Mouse (Mus musculus) neural tube, embryonic 13.5 days (tissue): ENCODE results near the gene Ngfr. TPM values are rescaled to one million over a fixed set of nuclear protein-coding genes. Genes with fewer than 3 reads are reported as not detected.
A peak's percentile ranks its signal among the peaks of the same experiment; 100 is the strongest.

ENCODE experiments used
- ATAC-seq: fragments of 200-750 bp; cut with Nextera tagmentation; 2 replicates; pipeline ENCODE4 v1.8.0; 2017; ENCODE audit warnings: low read depth, mild to moderate bottlenecking, moderate TSS enrichment, moderate library complexity
- H3K27ac ChIP-seq: fragments of 300-500 bp; sonication (generic); replicated peaks from 2 replicates; pipeline ENCODE4 v1.5.1; 2015; ENCODE audit warnings: moderate library complexity, mild to moderate bottlenecking, inconsistent platforms
- H3K27me3 ChIP-seq: fragments of 300-500 bp; sonication (generic); 2 replicates; pipeline ENCODE4 v1.6.1; 2015; ENCODE audit warnings: mild to moderate bottlenecking, inconsistent platforms
- H3K36me3 ChIP-seq: fragments of 300-500 bp; sonication (generic); 2 replicates; pipeline ENCODE4 v1.6.1; 2015; ENCODE audit warnings: mild to moderate bottlenecking, inconsistent platforms
- H3K4me1 ChIP-seq: fragments of 300-500 bp; sonication (generic); replicated peaks from 2 replicates; pipeline ENCODE4 v1.6.1; 2015; ENCODE audit warnings: inconsistent platforms
- H3K4me2 ChIP-seq: fragments of 300-500 bp; sonication (generic); 2 replicates; pipeline ENCODE4 v1.6.1; 2015; ENCODE audit warnings: inconsistent platforms, mild to moderate bottlenecking, moderate library complexity
- H3K4me3 ChIP-seq: fragments of 300-500 bp; sonication (generic); 2 replicates; pipeline ENCODE4 v1.5.1; 2015; ENCODE audit warnings: mild to moderate bottlenecking, inconsistent platforms
- H3K9ac ChIP-seq: fragments of 300-500 bp; sonication (generic); 2 replicates; pipeline ENCODE4 v1.6.1; 2015; ENCODE audit warnings: moderate library complexity, mild to moderate bottlenecking, inconsistent platforms
- H3K9me3 ChIP-seq: fragments of 300-500 bp; sonication (generic); 2 replicates; pipeline ENCODE4 v1.6.1; 2016; ENCODE audit warnings: inconsistent platforms
- WGBS: fragments of 180-500 bp; shearing (Covaris S2); methylation state at CpG from one replicate; pipeline ENCODE4 v1.1.7; 2015; 5-methylcytosine and 5-hydroxymethylcytosine counted together
- polyA plus RNA-seq: library from polyadenylated mRNA; unstranded; fragments of >200 nt; fragmentation: Nextera tagmentation; extraction: Ambion mirVana; gene quantifications from 2 replicates; pipeline ENCODE4 v1.2.1, GENCODE M21; 2015

Gene Ngfr
- polyA plus RNA-seq, 1 experiment from 2014 or later = 121 TPM

DNA sequence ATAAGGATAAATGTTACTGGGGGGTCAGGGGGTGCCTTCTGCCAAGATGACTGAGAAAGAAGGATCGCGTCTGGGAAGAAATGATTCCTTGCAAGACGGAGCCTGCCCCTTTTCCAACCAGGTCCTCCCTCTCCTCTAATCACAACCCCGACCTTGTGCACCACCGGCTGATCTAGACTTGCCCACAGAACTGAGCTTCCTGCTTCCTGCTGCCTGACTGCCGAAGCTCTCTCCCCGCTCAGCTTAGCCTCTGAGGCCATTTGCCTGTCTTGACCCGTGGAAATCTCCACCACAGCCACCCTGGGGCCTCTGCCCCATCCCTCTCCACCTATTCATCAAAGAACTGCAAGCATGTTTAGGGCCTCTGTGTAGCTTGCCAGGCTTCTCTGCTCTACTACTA, 11.2 kb downstream of the Ngfr start:
- no peak overlapping the region for H3K27ac ChIP-seq
- H3K27me3 ChIP-seq = peaks cover 42% of the 10 kb centered on the region

GRCm38 (mm10) chr11:95575791-95576190, 11.7 kb downstream of the Ngfr start:
- H3K36me3 ChIP-seq = peaks cover 10% of the 10 kb centered on the region; the same call in 1 of the 2 replicates

More for the DNA sequence above, 11.2 kb downstream of the Ngfr start:
- Histone ChIP-seq H3K4me2 (no peak overlapping the region), H3K9me3 (no peaks in the 10 kb centered on the region), H3K36me3 (peaks cover 10% of the 10 kb centered on the region; the same call in 1 of the 2 replicates), H3K4me1 (peaks cover 53% of the 10 kb centered on the region), H3K4me3 (no peak overlapping the region), H3K9ac (no peak overlapping the region)
- WGBS = 82% methylated on average over 8 of the region's 8 CpGs
- ATAC-seq = no peak

GRCm38 (mm10) chr11:95574786-95575334, 12.7 kb downstream of the Ngfr start:
- no peak overlapping the region for H3K4me3 ChIP-seq
- peak overlapping the region; percentile 56 for H3K27ac ChIP-seq
- no peaks in the 10 kb centered on the region for H3K9me3 ChIP-seq
- peaks cover 45% of the 10 kb centered on the region for H3K4me1 ChIP-seq
- peaks cover 27% of the 10 kb centered on the region for H3K27me3 ChIP-seq
- peaks cover 19% of the 10 kb centered on the region; the same call in 1 of the 2 replicates for H3K36me3 ChIP-seq
- WGBS = 68% methylated on average over 6 of the region's 6 CpGs
- no peak overlapping the region for H3K4me2 ChIP-seq
- ATAC-seq = no peak
- H3K9ac ChIP-seq = no peak overlapping the region

More at GRCm38 (mm10) chr11:95575791-95576190, 11.7 kb downstream of the Ngfr start:
- no peak overlapping the region for H3K4me3 ChIP-seq
- no peak overlapping the region for H3K4me2 ChIP-seq
- 72% methylated on average over 13 of the region's 13 CpGs for WGBS
- peaks cover 52% of the 10 kb centered on the region for H3K4me1 ChIP-seq
- peaks cover 37% of the 10 kb centered on the region for H3K27me3 ChIP-seq
- no peak overlapping the region for H3K27ac ChIP-seq
- 0 out of 2 replicates have a peak overlapping the region, but pooled peaks have one; percentile 3 for H3K9ac ChIP-seq
- no peak for ATAC-seq
- no peaks in the 10 kb centered on the region for H3K9me3 ChIP-seq

DNA sequence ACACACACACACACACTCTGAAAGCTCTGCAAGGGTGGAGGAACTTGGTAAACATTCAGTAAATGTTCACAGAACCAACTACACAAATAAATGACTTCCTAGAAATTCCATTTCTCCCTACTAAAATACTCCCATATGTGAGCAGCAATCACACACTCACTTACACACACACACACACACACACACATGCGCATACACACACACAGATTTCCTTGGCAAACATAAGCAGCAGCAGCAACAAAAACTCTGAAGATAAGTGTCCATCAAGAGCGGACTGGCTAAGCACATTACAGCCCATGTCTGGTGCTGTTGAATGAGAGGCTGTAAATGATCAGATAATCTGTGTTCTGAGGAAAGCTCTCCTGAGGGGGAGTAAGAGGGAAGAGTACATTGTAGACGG, 15.3 kb downstream of the Ngfr start:
- Histone ChIP-seq H3K9me3 (no peaks in the 10 kb centered on the region), H3K4me1 (peaks cover 31% of the 10 kb centered on the region), H3K36me3 (peaks cover 20% of the 10 kb centered on the region; the same call in 1 of the 2 replicates), H3K4me3 (no peak overlapping the region), H3K27ac (no peak overlapping the region), H3K4me2 (no peak overlapping the region), H3K27me3 (peaks cover under 1% of the 10 kb centered on the region; the same call in 1 of the 2 replicates), H3K9ac (no peak overlapping the region)
- WGBS = 60% methylated on average over 3 of the region's 3 CpGs
- ATAC-seq = no peak

DNA sequence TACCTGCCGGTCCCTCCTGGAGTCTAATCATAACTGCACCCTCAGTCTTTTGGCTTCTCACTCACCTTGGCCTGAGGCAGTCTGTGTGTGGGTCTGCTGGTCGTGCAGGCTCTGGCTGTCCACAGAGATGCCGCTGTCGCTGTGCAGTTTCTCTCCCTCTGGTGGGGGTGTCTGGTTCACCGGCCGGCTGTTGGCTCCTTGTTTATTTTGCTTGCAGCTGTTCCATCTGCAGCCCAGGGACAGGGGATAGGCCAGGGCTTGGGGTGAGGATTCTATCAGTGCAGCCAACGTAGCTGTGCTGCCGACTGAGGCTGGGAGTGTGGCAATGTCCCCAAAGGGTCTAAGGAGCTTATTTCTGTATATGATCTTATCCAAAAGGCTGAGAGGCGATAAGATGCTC, 15.8 kb downstream of the Ngfr start:
- ATAC-seq = no peak
- Histone ChIP-seq H3K9me3 (no peaks in the 10 kb centered on the region), H3K4me3 (no peak overlapping the region), H3K27me3 (no peaks in the 10 kb centered on the region), H3K4me2 (no peak overlapping the region), H3K4me1 (peaks cover 35% of the 10 kb centered on the region), H3K27ac (no peak overlapping the region), H3K9ac (no peak overlapping the region), H3K36me3 (peaks cover 20% of the 10 kb centered on the region; the same call in 1 of the 2 replicates)
- 29% methylated on average over 9 of the region's 9 CpGs for WGBS

GRCm38 (mm10) chr11:95570827-95571619, 16.5 kb downstream of the Ngfr start:
- ATAC-seq = no peak
- peaks cover 33% of the 10 kb centered on the region for H3K4me1 ChIP-seq
- H3K9me3 ChIP-seq = no peaks in the 10 kb centered on the region
- no peaks in the 10 kb centered on the region for H3K27me3 ChIP-seq
- no peak overlapping the region for H3K27ac ChIP-seq
- no peak overlapping the region for H3K4me2 ChIP-seq
- no peak overlapping the region for H3K4me3 ChIP-seq
- no peak overlapping the region for H3K9ac ChIP-seq
- H3K36me3 ChIP-seq = peaks cover 16% of the 10 kb centered on the region; the same call in 1 of the 2 replicates
- WGBS = 51% methylated on average over 25 of the region's 25 CpGs

DNA sequence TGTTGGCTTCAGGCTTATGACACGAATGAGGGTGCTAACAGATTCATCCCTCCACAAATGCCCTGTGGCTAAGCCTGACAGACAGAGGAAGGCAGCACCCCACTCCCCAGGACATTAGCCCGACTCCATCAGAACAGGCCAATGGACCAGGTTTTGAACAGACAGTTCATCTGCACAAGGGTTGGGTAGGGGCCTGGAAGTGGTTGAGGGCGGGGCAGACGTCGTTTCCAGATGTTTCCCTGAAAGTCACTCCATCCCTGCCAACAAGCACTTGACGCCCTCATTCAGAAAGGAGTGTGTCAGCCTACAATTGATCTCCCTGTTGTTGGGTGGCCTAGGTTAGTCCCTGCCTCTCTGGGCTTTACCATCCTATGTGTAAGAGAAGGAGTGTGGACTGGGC, 17.6 kb downstream of the Ngfr start:
- H3K9ac ChIP-seq = no peak overlapping the region
- no peak overlapping the region for H3K27ac ChIP-seq
- H3K4me1 ChIP-seq = peaks cover 22% of the 10 kb centered on the region
- no peaks in the 10 kb centered on the region for H3K27me3 ChIP-seq
- H3K4me3 ChIP-seq = no peak overlapping the region
- peaks cover 16% of the 10 kb centered on the region; the same call in 1 of the 2 replicates for H3K36me3 ChIP-seq
- WGBS = 78% methylated on average over 6 of the region's 6 CpGs
- no peak overlapping the region for H3K4me2 ChIP-seq
- no peaks in the 10 kb centered on the region for H3K9me3 ChIP-seq
- no peak for ATAC-seq

- 71% methylated on average over 8 of the region's 8 CpGs for WGBS
- Histone ChIP-seq H3K4me2 (no peak overlapping the region), H3K36me3 (0 out of 2 replicates have a peak, but pooled peaks cover 10% of the 10 kb centered on the region), H3K4me3 (no peak overlapping the region), H3K9me3 (no peaks in the 10 kb centered on the region), H3K27me3 (no peaks in the 10 kb centered on the region), H3K4me1 (peaks cover 21% of the 10 kb centered on the region), H3K9ac (no peak overlapping the region), H3K27ac (no peak overlapping the region)
- ATAC-seq = no peak
Observed at GRCm38 (mm10) chr11:95567936-95568715, 19.4 kb downstream of the Ngfr start.

DNA sequence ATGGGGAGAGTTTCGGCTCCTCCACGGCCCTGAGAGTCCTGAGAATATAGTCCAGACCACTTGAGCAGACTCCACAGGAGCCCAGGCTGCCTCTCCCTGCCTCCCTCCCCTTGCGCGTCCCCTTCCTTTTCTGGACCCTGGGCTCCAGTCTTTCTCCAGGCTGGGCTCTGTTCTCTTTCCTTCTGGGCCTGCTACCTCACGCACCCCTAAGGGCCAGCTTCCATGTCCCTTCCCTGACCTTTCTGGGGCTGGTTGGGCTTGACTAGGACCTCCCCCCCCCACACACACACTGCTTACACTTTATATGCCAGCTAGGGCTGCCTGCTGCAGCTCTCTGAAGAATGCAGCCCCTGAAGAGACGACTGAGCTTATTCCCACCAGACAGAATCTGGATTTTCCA, 20.2 kb downstream of the Ngfr start:
- Histone ChIP-seq H3K36me3 (0 out of 2 replicates have a peak, but pooled peaks cover 10% of the 10 kb centered on the region), H3K9me3 (no peaks in the 10 kb centered on the region), H3K4me2 (no peak overlapping the region), H3K9ac (no peak overlapping the region), H3K4me3 (no peak overlapping the region), H3K27me3 (no peaks in the 10 kb centered on the region), H3K4me1 (peaks cover 21% of the 10 kb centered on the region), H3K27ac (no peak overlapping the region)
- no peak for ATAC-seq
- WGBS = 52% methylated on average over 6 of the region's 6 CpGs

DNA sequence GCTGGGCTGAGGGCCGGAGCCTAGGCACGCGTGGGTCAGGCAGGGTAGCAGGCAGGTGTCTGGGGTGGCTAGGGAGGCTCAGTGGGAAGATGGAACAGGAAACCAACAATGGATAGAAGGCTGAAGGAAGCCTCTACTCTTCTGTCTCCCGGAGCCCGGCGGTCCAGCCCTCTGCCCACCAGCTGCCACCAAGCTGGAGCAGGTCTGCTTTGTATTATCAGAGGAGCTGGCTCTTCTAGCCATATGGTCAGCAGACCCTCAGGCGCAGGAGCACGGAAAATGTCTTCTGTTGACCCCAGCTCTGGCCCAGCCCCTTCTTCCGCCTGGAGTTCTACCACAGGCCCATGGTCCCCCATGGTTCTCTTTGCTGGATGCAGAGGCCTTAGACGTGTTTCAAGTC, 22.2 kb downstream of the Ngfr start:
- Histone ChIP-seq H3K4me1 (peaks cover 10% of the 10 kb centered on the region), H3K27ac (no peak overlapping the region), H3K9me3 (no peaks in the 10 kb centered on the region), H3K9ac (no peak overlapping the region), H3K27me3 (no peaks in the 10 kb centered on the region), H3K36me3 (0 out of 2 replicates have a peak, but pooled peaks cover 5% of the 10 kb centered on the region), H3K4me3 (no peak overlapping the region), H3K4me2 (no peak overlapping the region)
- no peak for ATAC-seq
- 78% methylated on average over 10 of the region's 10 CpGs for WGBS

- no peak for ATAC-seq
- no peak overlapping the region for H3K4me3 ChIP-seq
- WGBS = 96% methylated on average over 5 of the region's 5 CpGs
- no peak overlapping the region for H3K9ac ChIP-seq
- H3K27me3 ChIP-seq = no peaks in the 10 kb centered on the region
- H3K36me3 ChIP-seq = no peaks in the 10 kb centered on the region
- H3K4me2 ChIP-seq = no peak overlapping the region
- peaks cover 19% of the 10 kb centered on the region for H3K4me1 ChIP-seq
- no peak overlapping the region for H3K27ac ChIP-seq
- no peaks in the 10 kb centered on the region for H3K9me3 ChIP-seq
Observed at GRCm38 (mm10) chr11:95563849-95564248, 23.7 kb downstream of the Ngfr start.

DNA sequence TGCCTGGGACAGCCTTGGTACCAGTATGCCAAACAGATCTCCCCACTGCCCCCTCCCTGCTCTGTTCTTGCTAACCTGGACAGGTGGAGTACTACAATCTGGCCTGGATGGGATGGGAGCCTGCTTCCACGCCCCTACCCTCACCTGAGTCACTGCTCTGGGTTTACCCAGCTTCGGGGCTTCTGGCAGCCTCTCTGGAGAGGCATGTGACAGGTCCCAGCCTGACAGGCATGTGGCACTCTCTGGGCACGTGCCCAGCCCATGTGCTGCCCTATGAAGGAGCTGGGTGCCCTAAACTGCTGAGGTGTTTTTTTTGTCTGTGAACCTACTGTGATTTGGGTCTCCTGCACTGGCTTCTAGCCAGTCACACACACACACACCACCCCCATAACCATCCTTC, 26.8 kb downstream of the Ngfr start:
- no peak for ATAC-seq
- Histone ChIP-seq H3K36me3 (no peaks in the 10 kb centered on the region), H3K9ac (no peak overlapping the region), H3K4me1 (peaks cover 8% of the 10 kb centered on the region), H3K4me2 (no peak overlapping the region), H3K27ac (no peak overlapping the region), H3K4me3 (no peak overlapping the region), H3K27me3 (no peaks in the 10 kb centered on the region), H3K9me3 (no peaks in the 10 kb centered on the region)
- 85% methylated on average over 3 of the region's 3 CpGs for WGBS
